Mouse (Mus musculus): Measurements from ENCODE around the gene Emc1.
A peak's percentile ranks its signal among the peaks of the same experiment; 100 is the strongest.

The Emc1 gene

DNA sequence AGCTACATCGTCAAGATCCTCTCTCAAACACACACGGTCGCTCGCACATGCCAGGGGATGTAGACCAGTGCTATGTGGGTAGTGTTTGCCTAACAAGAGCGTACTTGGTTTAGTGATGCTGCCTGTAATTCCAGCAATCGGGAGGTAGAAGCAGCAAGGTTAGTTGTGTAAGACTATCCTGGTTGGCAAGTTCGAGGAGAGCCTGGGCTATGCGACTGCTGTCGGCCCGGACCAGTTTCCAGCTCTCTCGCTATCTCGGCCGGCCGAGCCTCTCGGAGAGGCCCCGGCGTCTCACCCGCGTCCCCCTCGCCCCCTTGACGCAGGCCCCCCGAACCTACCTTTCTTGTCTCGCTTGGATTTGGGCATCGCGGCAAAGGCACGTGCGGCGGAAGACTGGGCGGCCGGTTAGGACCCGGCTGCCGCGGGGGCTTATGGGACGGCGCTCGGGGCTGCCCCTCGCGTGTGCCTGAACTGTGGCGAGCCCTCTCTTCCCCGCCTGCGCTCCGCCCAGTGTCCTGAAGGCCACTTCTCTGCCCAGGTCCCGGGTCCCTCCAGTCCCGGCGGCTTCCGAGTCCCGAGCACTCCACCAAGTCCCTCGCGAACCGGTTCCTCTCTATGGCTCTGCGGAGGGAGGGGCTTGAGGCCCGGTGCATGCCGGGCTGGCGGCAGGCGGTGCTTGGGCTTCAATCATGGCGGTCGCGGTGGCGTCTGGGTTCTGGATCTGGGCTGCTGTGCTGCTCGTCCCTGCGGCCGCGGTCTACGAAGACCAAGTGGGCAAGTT lies at the start of gene Emc1, which contains the start of the genes Mrto4 and Ubr4:
Gene Emc1, plus strand, starts transcription at position 657 of the 781 bp plus-strand sequence.
Gene Mrto4, minus strand, starts transcription at position 646 of the 781 bp plus-strand sequence.
Gene Ubr4, plus strand, starts transcription at position 679 of the 781 bp plus-strand sequence.
- DNase-seq: peak; percentile 80

DNA sequence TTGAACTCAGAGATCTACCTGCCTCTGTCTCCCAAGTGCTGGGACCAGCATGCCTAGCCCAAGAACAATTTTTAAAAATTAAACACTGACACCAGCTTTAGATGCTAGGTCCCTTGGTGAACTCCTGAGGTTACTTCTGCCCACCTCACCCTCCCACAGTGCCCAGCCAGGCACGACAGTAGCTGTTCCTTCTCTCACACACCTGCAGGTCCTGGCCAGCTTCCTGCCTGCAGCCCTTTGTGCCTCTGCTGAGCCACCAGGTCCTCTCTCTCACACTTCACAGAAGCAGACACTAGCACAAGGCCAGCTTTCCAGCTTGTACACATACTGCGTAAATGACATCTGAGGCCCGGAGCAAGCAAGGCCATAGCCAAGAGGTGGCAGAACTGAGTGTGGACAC lies 46.9 kb upstream of the Emc1 start:
- no peak for DNase-seq

DNA sequence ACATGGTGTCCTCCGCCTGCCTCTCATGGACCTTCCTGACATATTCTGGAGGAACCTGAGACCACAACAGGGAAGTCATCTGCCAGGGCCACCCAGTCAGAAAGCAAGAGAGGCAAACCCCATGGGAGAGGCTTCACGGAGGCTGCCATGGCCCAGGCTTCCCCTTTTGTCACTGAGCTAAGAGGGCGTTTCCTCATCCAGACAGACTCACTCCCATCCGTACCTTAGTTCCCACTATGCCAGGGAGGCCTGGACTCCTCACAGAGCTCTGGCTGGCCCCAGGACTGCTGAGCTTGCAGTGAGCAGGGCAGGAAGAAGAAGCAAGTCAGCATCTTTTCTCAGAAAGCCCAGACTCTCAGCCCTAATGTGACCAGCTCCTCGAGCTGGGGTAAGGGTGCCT lies 44.5 kb upstream of the Emc1 start:
- no peak for DNase-seq

DNA sequence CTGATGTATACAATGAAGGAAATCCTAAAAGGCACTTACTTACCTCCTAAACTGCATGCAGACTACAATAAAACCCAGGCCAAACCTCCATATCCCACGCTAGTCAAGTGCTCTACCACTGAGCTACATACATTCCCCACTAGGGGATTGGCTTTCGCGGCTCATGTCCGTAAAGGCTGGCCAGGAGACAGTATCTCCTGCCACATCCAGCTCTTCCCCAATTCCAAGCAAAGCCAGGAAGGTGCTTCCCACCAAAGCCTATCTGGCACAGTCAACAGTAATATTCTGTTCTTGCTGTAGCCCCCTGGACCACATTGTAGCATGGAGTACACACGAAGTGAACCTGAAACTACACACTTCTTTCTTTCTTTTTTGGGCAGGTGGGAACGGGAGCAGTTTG lies 42.7 kb upstream of the Emc1 start:
- no peak for DNase-seq

DNA sequence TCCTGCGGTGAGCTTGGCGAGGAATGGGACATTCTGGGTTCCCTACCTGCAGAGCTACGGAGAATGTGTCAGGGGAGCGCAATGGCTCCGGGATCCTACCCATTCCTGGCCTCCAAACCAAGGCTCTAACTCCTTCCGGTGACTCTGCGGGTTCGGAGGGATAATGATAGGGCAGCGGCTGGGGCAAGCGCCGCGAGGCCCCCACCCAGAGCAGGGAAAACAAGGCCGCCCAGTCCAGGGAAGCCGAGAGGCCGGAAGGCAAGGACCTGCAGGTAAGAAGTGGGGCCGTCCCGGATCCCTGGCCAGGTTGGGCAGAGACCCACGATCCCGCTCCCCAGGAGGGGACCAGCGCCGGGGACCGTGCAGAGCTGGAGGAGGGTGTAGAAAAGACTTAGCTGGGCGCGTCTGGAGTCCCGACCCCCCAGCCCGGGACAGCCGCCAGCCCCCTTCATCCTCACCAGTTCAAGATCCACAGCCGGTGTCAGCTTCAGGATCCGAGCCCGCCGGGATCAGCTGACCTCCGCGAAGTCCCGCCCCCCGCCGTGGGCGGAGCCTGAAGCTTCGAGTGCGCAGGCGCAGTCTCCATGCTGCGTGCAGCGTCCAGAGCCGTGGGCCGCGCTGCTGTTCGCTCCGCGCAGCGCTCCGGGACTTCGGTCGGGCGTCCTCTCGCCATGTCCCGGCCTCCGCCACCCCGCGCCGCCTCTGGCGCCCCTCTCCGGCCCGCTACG lies 42.1 kb upstream of the Emc1 start, which contains the start of the genes Pqlc2 and Akr7a5:
Gene Pqlc2, minus strand, starts transcription at position 538 of the 728 bp plus-strand sequence.
Gene Akr7a5, plus strand, starts transcription at position 574 of the 728 bp plus-strand sequence.
- peak; percentile 99 for DNase-seq

DNA sequence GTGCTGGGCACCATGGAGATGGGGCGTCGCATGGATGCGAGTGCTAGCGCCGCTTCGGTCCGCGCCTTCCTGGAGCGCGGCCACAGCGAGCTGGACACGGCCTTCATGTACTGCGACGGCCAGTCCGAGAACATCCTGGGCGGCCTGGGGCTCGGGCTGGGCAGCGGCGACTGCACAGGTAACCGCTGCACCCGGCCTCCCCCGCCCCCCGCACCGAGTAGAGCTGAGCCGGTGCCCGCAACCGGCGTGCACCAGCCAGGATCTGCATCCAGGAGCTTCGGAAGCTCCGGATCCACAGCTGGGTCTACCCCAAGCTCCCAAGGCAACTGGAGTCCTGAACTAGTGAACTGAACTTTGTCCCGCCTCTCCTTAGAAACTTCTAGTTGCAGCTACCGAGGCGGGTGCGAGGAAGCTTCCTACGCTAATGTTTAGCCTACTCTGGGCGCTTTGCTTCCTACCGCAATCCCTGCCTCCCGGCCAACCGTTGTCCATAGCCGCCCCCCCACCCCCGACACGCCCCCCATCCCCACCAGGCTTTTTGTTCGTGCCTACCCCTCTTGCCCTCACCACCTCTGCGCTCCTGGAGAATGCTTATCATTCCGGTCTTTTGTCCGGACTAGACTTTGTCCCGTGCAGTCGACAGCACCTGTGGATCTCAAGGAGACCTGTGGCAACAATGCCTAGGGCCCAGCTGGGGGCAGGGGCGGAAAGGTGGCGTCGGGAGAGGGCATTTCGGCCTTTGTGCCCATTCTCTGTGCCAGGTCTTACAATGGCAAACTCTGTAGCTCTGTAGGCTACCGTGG lies 41.3 kb upstream of the Emc1 start:
- DNase-seq: no peak

DNA sequence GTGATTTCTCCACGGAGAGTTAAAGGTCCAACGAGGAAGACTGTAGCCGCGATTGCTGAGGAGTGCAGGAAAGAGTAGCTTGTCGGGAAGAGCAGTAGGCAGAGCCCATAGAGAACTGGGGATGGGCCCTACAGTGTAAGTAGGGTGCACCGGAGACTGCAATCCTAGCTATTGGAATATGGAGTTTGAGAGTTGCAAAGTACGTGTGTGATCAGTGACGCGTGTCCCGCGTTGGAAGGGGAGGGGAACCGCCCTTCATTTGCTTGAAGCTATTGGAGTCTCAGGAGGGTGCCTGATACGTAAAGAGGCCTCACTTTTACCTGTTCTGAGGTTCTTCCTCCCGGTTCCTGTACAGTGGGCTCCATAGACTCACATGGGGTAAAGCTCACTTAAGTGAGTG lies 40.7 kb upstream of the Emc1 start:
- no peak for DNase-seq

DNA sequence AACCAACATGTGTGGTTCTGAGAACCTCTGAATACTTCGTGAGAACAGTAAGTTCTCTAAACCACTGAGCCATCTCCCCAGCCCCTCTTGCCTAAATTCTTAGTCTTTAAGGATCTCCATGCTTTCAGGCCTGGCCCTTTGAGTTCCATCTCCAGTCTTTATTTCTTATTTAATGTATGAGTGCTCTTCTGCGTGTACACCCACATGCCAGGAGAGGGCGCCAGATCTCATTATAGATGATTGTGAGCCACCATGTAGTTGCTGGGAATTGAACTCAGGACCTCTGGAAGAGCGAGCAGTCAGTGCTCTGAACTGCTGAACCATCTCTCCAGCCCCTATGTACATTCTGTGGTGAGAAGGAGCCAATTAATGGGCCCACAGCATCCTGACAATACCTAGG lies 39.8 kb upstream of the Emc1 start:
- peak; percentile 53 for DNase-seq

DNA sequence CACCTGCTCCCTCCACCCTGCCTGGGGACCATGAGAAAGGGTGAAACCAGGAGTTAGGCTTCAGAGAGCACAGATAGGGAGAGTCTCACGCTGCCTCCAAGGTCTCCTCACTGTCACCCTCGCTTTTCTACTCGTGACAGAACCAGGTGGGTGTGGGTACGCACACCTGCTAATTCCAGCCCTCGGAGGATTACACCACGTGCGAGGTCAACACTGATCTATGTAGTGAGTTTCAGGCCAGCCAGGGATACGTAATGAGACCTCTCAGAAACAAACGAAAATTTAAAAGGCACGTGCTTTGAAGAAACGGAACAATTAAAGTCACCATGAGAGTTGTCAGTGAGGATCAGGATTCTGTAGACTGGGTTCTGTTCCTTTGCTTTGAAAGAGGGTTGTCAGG lies 33.9 kb upstream of the Emc1 start:
- DNase-seq: no peak

DNA sequence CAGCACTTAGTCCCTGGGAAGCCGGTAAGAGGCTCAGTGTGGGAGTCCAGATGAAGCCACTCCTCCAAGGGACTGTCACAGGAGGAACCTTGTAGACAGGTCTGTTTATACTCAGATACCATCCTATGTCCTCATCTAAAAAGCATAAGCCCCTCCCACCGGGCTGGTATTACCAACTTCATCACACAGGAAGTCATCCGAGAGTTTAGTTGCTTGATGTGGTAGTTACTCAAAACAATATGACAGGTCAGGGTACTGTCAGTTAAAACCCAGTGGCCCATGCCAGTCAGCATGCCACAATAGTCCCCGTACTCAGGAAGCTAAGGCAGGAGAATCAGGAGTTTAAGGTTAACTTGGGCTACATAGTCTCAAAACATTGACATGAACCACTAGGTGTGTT lies 32.6 kb upstream of the Emc1 start:
- no peak for DNase-seq

DNA sequence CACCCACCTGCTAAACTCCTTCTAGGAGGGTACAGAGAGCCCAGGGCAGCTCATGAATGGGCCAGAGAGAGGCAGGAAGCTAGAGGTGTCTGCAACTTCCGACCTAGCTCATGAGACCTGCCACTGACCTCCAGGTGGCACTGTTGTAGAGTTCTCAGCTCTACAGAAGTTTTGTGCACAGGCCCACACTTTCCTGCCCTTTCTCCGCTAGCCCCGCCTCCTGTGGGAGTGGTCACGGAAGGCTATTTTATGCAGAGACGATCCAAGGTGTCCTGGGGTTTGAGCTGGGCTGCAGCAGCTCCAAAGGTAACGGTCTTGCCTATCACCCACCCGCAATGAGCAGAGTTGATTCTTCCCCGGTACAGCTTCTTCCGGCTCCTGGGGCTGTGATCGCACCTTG lies 21.8 kb upstream of the Emc1 start:
- peak; percentile 83 for DNase-seq

DNA sequence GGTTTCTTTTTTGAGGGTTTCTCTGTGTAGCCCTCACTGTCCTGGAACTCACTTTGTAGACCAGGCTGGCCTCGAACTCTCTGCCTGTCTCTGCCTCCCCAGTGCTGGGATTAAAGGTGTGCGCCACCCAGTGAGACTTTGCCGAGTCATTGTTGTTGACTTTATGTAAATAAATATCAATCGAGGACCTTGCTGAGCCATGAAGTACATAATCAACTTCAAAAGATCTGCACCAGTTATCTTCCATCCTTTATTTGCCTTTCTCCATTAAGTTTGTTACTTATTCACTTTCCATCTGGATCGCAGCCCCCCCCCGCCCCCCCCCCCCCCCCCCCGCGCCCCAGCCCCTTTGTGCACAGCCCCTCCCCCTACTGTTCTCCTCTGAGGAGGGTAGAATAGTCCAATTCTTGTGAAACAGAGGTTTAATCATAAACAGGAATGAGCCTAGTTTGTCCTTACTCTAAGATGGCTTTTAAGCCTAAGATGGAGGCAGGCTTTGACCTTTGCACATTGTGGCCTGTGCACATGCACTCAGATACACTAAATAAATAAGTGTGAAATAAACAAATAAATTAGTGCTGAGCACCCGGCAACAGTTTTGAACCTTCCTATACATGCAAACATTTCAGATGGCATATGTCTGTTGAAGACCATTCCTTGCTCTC lies 17.6 kb upstream of the Emc1 start:
- no peak for DNase-seq

DNA sequence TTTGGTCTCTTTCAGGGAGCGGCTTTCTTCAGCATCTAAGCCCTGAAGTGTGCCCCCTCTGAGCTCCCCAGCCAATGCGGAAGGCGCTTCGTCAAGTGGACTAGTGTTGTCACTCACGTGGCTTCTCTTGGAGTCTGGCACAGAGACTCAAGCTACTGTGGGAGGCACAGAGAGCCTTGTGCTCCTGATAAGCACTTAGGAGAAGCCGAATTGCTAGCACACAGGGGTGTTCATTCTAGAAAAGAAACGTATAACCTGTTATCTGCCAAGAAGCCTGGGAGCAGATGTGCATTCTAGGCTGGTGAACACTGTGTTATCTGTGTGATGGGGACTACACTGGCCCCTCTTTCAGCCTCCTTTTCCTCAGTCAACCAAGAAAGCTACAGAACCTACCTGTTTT lies 16.9 kb upstream of the Emc1 start:
- no peak for DNase-seq

DNA sequence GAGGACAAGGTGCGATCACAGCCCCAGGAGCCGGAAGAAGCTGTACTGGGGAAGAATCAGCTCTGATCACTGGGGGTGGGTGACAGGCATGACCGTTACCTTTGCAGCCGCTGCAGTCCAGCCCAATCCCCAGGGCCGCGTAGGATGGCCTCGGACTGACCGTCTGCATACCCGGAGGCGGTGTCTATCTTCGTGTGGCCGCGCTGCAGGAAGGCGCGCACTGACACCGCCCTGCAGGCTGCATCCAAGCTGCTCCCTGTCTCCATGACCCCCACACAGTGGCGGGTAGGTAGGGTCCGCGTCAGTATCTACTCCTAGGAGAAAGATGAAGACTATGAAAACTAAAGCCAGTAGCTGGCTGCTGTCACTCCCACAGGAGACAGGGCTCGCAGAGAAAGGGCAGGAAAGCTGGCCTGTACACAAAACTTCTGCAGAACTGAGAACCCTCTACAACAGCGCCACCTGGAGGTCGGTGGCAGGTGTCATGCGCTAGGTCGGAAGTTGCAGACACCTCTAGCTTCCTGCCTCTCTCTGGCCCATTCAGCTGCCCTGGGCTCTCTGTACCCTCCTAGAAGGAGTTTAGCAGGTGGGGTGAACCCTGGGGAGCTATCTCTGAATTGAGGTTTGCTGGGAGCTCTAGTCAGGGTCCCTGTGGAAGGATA lies 15.4 kb upstream of the Emc1 start:
- peak; percentile 88 for DNase-seq

DNA sequence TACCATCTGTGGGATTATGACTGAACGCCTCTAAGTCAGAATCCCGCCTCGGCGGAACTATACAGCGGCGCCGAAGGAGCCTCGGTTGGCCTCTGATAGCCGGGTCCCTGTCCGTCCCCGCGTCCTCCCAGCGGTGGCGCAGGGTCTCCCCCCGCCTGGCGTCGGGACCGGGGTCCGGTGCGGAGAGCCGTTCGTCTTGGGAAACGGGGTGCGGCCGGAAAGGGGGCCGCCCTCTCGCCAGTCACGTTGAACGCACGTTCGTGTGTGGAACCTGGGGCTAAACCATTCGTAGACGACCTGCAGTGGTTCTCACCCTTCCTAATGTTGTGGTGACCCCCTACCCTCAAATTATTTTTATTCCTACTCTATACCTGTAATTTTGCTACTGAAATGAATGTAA lies 14.2 kb upstream of the Emc1 start:
- DNase-seq: no peak

DNA sequence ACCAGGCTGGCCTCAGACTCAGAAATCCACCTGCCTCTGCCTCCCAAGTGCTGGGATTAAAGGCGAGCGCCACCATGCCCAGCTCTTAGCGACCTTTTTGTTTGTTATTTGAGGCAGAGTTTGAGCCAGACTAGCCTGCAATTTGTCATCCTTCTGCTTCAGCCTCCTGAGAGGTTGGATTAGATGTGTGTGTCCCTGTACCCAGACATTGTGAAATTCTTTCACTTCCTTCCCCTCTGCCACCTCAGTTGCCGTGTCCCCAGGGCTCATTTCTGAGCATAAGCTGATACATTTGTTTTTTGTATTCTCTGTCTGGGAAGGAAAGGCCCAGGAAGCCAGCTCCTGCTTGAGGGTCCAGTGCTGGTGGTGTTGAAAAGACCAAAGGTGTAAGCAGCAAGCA lies 11.6 kb upstream of the Emc1 start:
- DNase-seq: no peak

DNA sequence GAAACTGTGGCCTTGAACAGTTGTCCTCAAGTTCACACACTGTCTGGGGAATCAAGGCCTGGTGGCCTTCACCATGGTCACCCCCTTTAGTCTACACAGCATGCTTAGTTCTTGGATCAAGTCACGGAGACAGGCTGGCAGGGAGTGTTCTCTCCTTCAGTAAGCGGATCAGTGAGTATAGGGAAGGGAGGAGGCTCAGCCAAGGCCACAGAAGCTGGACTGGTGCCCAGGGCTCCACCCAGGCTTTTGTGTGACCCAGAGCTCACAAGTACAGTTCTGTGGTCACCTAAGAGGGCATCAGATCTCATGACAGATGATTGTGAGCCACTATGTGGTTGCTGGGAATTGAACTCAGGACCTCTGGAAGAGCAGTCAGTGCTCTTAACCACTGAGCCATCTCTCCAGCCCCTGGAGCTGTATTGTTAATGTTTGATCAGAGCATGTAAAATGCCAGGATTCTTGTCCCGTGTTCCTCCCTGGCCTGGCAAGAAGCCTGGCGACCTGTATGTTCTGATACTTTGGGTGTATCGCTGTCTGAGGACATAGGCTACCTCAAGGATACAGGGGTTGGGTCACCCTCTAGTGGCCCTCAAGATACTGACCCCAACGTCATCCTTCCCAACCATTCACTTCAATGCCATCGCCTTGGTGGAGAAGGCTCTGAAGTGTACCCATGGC lies 10.7 kb upstream of the Emc1 start:
- DNase-seq: no peak

DNA sequence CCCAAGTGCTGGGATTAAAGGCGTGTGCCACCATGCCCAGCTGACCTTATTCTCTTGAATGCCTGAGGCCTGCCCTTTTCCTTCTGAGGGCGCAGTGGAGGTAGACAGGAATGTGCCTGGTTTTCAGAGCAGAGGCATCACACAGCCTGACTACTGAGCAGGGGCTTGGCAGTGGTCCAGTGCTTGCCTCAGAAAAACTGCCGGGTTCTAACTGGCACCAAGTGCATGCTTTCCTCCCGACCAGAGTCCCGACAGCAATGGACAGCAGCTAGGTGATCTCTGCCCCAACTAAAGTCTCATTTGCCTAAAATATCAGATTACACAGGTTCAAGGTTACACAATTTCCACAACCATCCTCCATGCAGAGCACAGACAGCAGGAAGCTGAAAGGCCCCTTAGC lies 8.7 kb upstream of the Emc1 start:
- DNase-seq: no peak

DNA sequence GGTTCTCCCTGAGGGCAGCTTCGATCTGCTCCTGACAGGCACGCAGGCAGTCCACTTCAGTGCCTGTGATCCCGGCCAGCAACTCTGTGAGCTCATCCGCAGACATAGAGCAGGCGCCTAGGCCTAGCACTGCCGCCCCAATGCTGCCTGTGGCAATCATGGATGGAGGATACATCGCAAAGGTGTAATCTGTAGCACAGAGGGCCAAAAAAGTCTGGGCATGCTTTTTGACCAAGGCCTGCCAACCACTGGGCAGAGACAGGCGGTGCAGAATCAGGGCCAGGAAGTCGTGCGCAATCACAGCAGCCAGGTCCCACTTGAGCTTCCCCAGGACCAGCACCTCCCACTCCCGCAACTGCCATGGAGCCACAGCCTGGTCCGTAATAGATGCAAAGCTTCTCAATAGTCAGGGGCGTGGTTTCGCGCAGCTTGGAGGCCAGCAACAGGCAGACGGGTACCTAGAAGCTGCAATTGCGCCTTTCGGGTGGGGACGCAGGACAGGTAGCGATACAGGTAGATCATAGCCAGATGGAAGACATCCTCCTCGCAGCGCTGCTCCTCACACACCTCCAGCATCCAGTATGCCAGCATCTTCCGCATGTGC lies 6.9 kb upstream of the Emc1 start:
- no peak for DNase-seq

DNA sequence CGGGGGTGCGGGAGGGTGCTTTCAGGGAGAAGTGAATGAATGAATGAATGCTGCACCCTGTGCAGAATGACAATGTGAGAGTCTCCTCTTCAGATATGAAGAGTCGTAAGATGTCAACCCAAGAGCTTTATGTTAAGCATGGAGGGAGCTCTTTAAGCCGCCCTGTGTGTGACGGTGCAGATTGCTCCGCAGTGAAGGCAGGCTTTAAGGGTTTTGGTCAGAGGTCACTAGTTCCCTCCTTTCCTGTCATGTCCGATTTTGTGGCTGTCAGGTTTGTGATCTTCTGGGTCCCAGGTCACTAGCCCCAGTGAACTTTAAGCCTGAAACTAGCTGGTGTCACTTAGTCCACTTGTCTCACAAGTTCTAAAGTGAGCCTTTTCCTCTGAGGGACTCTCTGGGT lies 445 bp downstream of the Emc1 start:
- no peak for DNase-seq

DNA sequence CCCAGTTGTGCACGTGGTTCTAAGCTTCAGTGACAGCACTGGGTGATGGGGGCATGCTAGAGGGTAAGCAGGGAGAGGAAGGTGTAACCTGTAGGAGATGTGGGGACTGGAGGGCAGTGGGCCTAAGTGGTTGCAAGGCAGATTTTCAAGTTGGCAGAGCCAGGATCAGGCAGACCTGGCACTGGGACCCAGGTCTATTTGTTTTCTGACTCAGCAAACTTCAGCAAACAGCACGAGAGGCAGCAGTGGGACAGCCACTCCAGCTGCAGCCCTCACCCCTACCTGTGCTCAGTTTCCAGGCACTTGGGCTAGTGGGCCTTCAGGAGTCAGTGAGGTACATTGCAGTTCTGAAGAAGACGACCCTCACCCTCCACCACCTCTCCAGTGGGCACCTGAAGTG lies 4.8 kb downstream of the Emc1 start:
- no peak for DNase-seq
